24 mouse cellular contexts compared by ENCODE assay signal in the genomic region with DNA sequence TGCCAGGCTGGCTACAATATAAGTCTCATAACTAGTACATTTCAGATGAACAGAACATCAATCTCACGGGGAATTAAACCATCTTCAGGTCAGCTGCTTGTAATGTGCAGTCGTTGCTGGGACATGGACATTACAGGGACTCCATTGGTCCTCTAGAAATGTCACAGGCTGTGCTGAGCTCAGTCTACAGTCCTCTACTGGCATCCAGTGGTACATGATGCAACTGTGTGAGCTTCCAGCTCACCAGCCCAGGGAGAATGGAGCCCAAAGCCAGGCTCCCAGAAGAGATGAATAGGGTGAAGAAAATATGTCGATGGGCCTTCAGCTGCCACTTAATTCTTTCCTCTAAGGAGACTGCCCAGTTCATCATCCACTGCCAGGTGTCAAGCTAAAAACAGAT. TPM values are rescaled to one million over a fixed set of nuclear protein-coding genes. Genes with fewer than 3 reads are reported as not detected.
DNase-seq lines count a peak whose midpoint lies in the region; ATAC-seq and TF ChIP-seq lines count a peak whose summit lies in the region.
"Had no signal": no experiment of that assay in that cellular context is flagged by ENCODE, and none has a peak within 500 bp of the region (broad histone marks: within the 10 kb centered on the region; RNA-seq: fewer than 3 reads in every experiment).

No protein-coding gene starts in this region.

- peak; percentile 13 for DNase-seq in forebrain, embryonic 14.5 days (ENCODE audit: low spot score)
- DNase-seq in forebrain, embryonic 11.5 days (ENCODE audit: low spot score) = no peak
- DNase-seq in kidney, postnatal 0 days (ENCODE audit: low spot score) = no peak
- no peak for DNase-seq in kidney, adult 11 months
- no peak for DNase-seq in midbrain, embryonic 10.5 days (ENCODE audit: low spot score)
- DNase-seq: adrenal gland, postnatal 25 days; cerebellum, adult 9-10 months; gastrocnemius, postnatal 14 days; heart, adult 11 months; kidney, adult 9 months; kidney, postnatal 25 days; layer of hippocampus, adult 9-11 months; liver; lung, postnatal 10 days; right cerebral cortex, adult 18-20 months; thymus, adult 18-20 months; thymus, postnatal 36 days had no signal

- H3K27me3 ChIP-seq in forebrain, embryonic 14.5 days (replicated peaks; ENCODE audit: control insufficient read depth, insufficient read depth, low read length) = no peaks in the 10 kb centered on the region
- H3K27me3 ChIP-seq in forebrain, embryonic 11.5 days (ENCODE audit: control insufficient read depth, insufficient read depth, low read length) = no peaks in the 10 kb centered on the region
- H3K27me3 ChIP-seq in kidney, postnatal 0 days (ENCODE audit: insufficient read depth, low read length) = no peaks in the 10 kb centered on the region
- no peaks in the 10 kb centered on the region for H3K27me3 ChIP-seq in midbrain, embryonic 15.5 days (replicated peaks)
- H3K27me3 ChIP-seq in midbrain, embryonic 10.5 days (ENCODE audit: low read depth, poor library complexity, severe bottlenecking) = no peaks in the 10 kb centered on the region; the same call in 1 of the 2 replicates
- H3K27me3 ChIP-seq in myocyte (ENCODE audit: control insufficient read depth, insufficient read depth, insufficient read length) = no peaks in the 10 kb centered on the region
- H3K27me3 ChIP-seq: liver, embryonic 15.5 days; neural tube, embryonic 15.5 days had no signal

- peak; percentile 34; the same call in 1 of the 2 replicates for TF ChIP-seq CTCF in kidney, postnatal 0 days (IDR thresholded peaks at IDR 0.05; ENCODE audit: low read depth)

- H3K36me3 ChIP-seq in forebrain, embryonic 14.5 days (ENCODE audit: control insufficient read depth, insufficient read depth, low read length) = no peaks in the 10 kb centered on the region
- H3K36me3 ChIP-seq in forebrain, embryonic 11.5 days (ENCODE audit: control insufficient read depth, insufficient read depth, low read length) = no peaks in the 10 kb centered on the region
- H3K36me3 ChIP-seq in kidney, postnatal 0 days (ENCODE audit: insufficient read depth, low read length) = no peaks in the 10 kb centered on the region
- H3K36me3 ChIP-seq in midbrain, embryonic 15.5 days (replicated peaks) = no peaks in the 10 kb centered on the region
- H3K36me3 ChIP-seq in midbrain, embryonic 10.5 days = no peaks in the 10 kb centered on the region
- H3K36me3 ChIP-seq in myocyte (ENCODE audit: control insufficient read depth, insufficient read depth) = no peaks in the 10 kb centered on the region
- H3K36me3 ChIP-seq: limb, embryonic 10.5 days; liver, embryonic 15.5 days; midbrain, embryonic 12.5 days; neural tube, embryonic 15.5 days had no signal

- no peaks in the 10 kb centered on the region for H3K79me2 ChIP-seq in myocyte (ENCODE audit: control insufficient read depth, insufficient read depth)

- no peak overlapping the region for H3K9ac ChIP-seq in forebrain, embryonic 14.5 days (ENCODE audit: low read length)
- no peak overlapping the region for H3K9ac ChIP-seq in forebrain, embryonic 11.5 days (ENCODE audit: low read length)
- H3K9ac ChIP-seq in kidney, postnatal 0 days (ENCODE audit: low read depth, low read length) = no peak overlapping the region
- H3K9ac ChIP-seq in midbrain, embryonic 15.5 days = no peak overlapping the region
- H3K9ac ChIP-seq: liver, embryonic 15.5 days; midbrain, embryonic 12.5 days; neural tube, embryonic 15.5 days had no signal

- H3K4me3 ChIP-seq in forebrain, embryonic 14.5 days (ENCODE audit: low read depth, low read length) = no peak overlapping the region
- H3K4me3 ChIP-seq in forebrain, embryonic 11.5 days (ENCODE audit: low read depth, low read length) = no peak overlapping the region
- no peak overlapping the region for H3K4me3 ChIP-seq in kidney, postnatal 0 days (replicated peaks; ENCODE audit: low read depth, low read length)
- H3K4me3 ChIP-seq in midbrain, embryonic 15.5 days = no peak overlapping the region
- no peak overlapping the region for H3K4me3 ChIP-seq in midbrain, embryonic 10.5 days
- H3K4me3 ChIP-seq in myocyte = no peak overlapping the region
- H3K4me3 ChIP-seq: limb, embryonic 10.5 days; liver, embryonic 15.5 days; midbrain, embryonic 12.5 days; neural tube, embryonic 15.5 days had no signal

- no peaks in the 10 kb centered on the region for H3K9me3 ChIP-seq in forebrain, embryonic 14.5 days (replicated peaks; ENCODE audit: control insufficient read depth, low read length)
- H3K9me3 ChIP-seq in forebrain, embryonic 11.5 days (ENCODE audit: control insufficient read depth, low read length) = no peaks in the 10 kb centered on the region
- H3K9me3 ChIP-seq in kidney, postnatal 0 days (replicated peaks; ENCODE audit: low read length) = no peaks in the 10 kb centered on the region
- H3K9me3 ChIP-seq in midbrain, embryonic 15.5 days = no peaks in the 10 kb centered on the region
- no peaks in the 10 kb centered on the region for H3K9me3 ChIP-seq in midbrain, embryonic 10.5 days (replicated peaks)
- H3K9me3 ChIP-seq: limb, embryonic 10.5 days; liver, embryonic 15.5 days; midbrain, embryonic 12.5 days; neural tube, embryonic 15.5 days had no signal

- no peak overlapping the region for H3K4me2 ChIP-seq in forebrain, embryonic 14.5 days (ENCODE audit: low read length)
- H3K4me2 ChIP-seq in forebrain, embryonic 11.5 days (ENCODE audit: low read depth, low read length, severe bottlenecking) = no peak overlapping the region
- no peak overlapping the region for H3K4me2 ChIP-seq in kidney, postnatal 0 days (ENCODE audit: low read length)
- H3K4me2 ChIP-seq in midbrain, embryonic 15.5 days = no peak overlapping the region
- no peak overlapping the region for H3K4me2 ChIP-seq in myocyte (ENCODE audit: low read depth)
- H3K4me2 ChIP-seq: heart, embryonic 11.5 days; liver, embryonic 15.5 days; midbrain, embryonic 12.5 days; neural tube, embryonic 15.5 days had no signal

- no peak overlapping the region for H3ac ChIP-seq in myocyte (ENCODE audit: control insufficient read depth, insufficient read length)

- ATAC-seq in forebrain, embryonic 14.5 days = no peak
- ATAC-seq in forebrain, embryonic 11.5 days (replicated peaks; ENCODE audit: low FRiP score) = no peak
- ATAC-seq in kidney, postnatal 0 days (replicated peaks; ENCODE audit: low FRiP score, low read depth) = no peak
- 0 out of 2 replicates have a peak, but pooled peaks have one; percentile 54 for ATAC-seq in midbrain, embryonic 15.5 days (replicated peaks)

- H3K27ac ChIP-seq in forebrain, embryonic 14.5 days (ENCODE audit: low read depth, low read length) = no peak overlapping the region
- H3K27ac ChIP-seq in forebrain, embryonic 11.5 days (ENCODE audit: low read depth, low read length) = no peak overlapping the region
- H3K27ac ChIP-seq in kidney, postnatal 0 days = no peak overlapping the region
- no peak overlapping the region for H3K27ac ChIP-seq in midbrain, embryonic 15.5 days
- H3K27ac ChIP-seq in midbrain, embryonic 10.5 days (replicated peaks) = no peak overlapping the region
- H3K27ac ChIP-seq: limb, embryonic 10.5 days; liver, embryonic 15.5 days; midbrain, embryonic 12.5 days; neural tube, embryonic 15.5 days had no signal

- no peak for TF ChIP-seq POLR2A in myocyte (IDR thresholded peaks at IDR 0.05; ENCODE audit: insufficient read length, low read depth)

- H3K4me1 ChIP-seq in forebrain, embryonic 14.5 days (ENCODE audit: control insufficient read depth, insufficient read depth, low read length) = no peaks in the 10 kb centered on the region
- no peaks in the 10 kb centered on the region for H3K4me1 ChIP-seq in forebrain, embryonic 11.5 days (replicated peaks; ENCODE audit: control insufficient read depth, insufficient read depth, low read length)
- no peaks in the 10 kb centered on the region for H3K4me1 ChIP-seq in kidney, postnatal 0 days (replicated peaks; ENCODE audit: insufficient read depth, low read length)
- no peaks in the 10 kb centered on the region for H3K4me1 ChIP-seq in midbrain, embryonic 15.5 days
- no peaks in the 10 kb centered on the region for H3K4me1 ChIP-seq in midbrain, embryonic 10.5 days
- H3K4me1 ChIP-seq: limb, embryonic 10.5 days; liver, embryonic 15.5 days; midbrain, embryonic 12.5 days; neural tube, embryonic 15.5 days had no signal

- 64% methylated on average over 3 of the region's 3 CpGs for WGBS in forebrain, embryonic 14.5 days
- WGBS in forebrain, embryonic 11.5 days = 75% methylated on average over 3 of the region's 3 CpGs
- 74% methylated on average over 3 of the region's 3 CpGs for WGBS in kidney, postnatal 0 days
- 76% methylated on average over 3 of the region's 3 CpGs for WGBS in midbrain, embryonic 15.5 days
- 93% methylated on average over 3 of the region's 3 CpGs for WGBS in midbrain, embryonic 10.5 days

TF ChIP-seq in myocyte, 11 proteins besides CTCF, POLR2A, EP300 and RAD21:
- no peak for TF ChIP-seq E2F4 (IDR thresholded peaks at IDR 0.05; ENCODE audit: insufficient read depth)
- no peak for TF ChIP-seq SRF (IDR thresholded peaks at IDR 0.05; ENCODE audit: control insufficient read depth, insufficient read length, low read depth)
- TF ChIP-seq TCF3 (IDR thresholded peaks at IDR 0.05; ENCODE audit: insufficient read length, low read depth) = no peak
- TF ChIP-seq USF1 (IDR thresholded peaks at IDR 0.05; ENCODE audit: low read depth) = no peak
- TF ChIP-seq CEBPB (IDR thresholded peaks at IDR 0.05; ENCODE audit: insufficient read depth, poor library complexity, severe bottlenecking) = peak; percentile 45; the same call in 1 of the 2 replicates
- no peak for TF ChIP-seq MAX (IDR thresholded peaks at IDR 0.05; ENCODE audit: low read depth)
- no peak for TF ChIP-seq POLR2AphosphoS2 (IDR thresholded peaks at IDR 0.05; ENCODE audit: insufficient read length, low read depth)
- no peak for TF ChIP-seq TCF12 (IDR thresholded peaks at IDR 0.05; ENCODE audit: insufficient read depth, poor library complexity, severe bottlenecking)
- peak in 1 of 3 experiments; percentile 39 for TF ChIP-seq MYOG (IDR thresholded peaks at IDR 0.05; ENCODE audit: control insufficient read depth in 1 of 3, insufficient read depth in 1 of 3, insufficient read length in 2 of 3, low read depth in 2 of 3)
- no peak for TF ChIP-seq REST (IDR thresholded peaks at IDR 0.05; ENCODE audit: insufficient read depth, insufficient read length)
- no peak for TF ChIP-seq MYOD1 (IDR thresholded peaks at IDR 0.05; ENCODE audit: control insufficient read depth in 1 of 3, insufficient read length in 2 of 3, low read depth in 2 of 3)
TF ChIP-seq in myocyte: peak in this region for 2.

RNA-seq across cellular contexts. Expression of gene Cxcl13, which starts 15.5 kb away (rescaled TPM):
- polyA plus RNA-seq in forebrain, embryonic 14.5 days (2014; fragmentation: Nextera tagmentation; extraction: Ambion mirVana) = not detected in 2 replicates
- 0.40 and 1.2 TPM in 2 replicates for polyA plus RNA-seq in forebrain, embryonic 11.5 days (2014; fragmentation: Nextera tagmentation; extraction: Ambion mirVana)
- 4.9 and 6.0 TPM in 2 replicates for polyA plus RNA-seq in kidney, postnatal 0 days (2015; fragmentation: Nextera tagmentation; extraction: Ambion mirVana)
- polyA plus RNA-seq in midbrain, embryonic 15.5 days (2015; fragmentation: Nextera tagmentation; extraction: Ambion mirVana) = 1.1 TPM in 1 of 2 replicates, not detected in the other
- polyA plus RNA-seq in midbrain, embryonic 10.5 days (2016; fragmentation: Nextera tagmentation; extraction: Ambion mirVana) = 0.20 TPM in 1 of 2 replicates, not detected in the other
- polyA plus RNA-seq in myocyte (2012; fragmentation: generic; extraction: Trizol) = 0.95 TPM
- polyA plus RNA-seq: midbrain, embryonic 12.5 days had no signal
